Mouse (Mus musculus) bone marrow, adult 2 months (tissue): ENCODE data around the gene Prr18. TPM values are rescaled to one million over a fixed set of nuclear protein-coding genes. Genes with fewer than 3 reads are reported as not detected.
"Not testable (repeated sequence)": the region's sequence is repeated elsewhere in the genome, so short reads cannot be mapped to it uniquely, and the experiment has no call there.

Experiments used
- H3K27ac ChIP-seq: fragments of 200-500 bp; 2 replicates; pipeline ENCODE4 v1.5.1; 2012; ENCODE audit warnings: low read depth, mild to moderate bottlenecking, control low read depth, inconsistent platforms, low read length; ENCODE audit not compliant: control insufficient read depth, poor library complexity, insufficient read depth
- H3K4me1 ChIP-seq: fragments of 200-500 bp; 2 replicates; pipeline ENCODE4 v1.6.1; 2011; ENCODE audit warnings: low read length; ENCODE audit not compliant: control insufficient read depth, insufficient read depth
- H3K4me3 ChIP-seq: fragments of 200-500 bp; replicated peaks from 2 replicates; pipeline ENCODE3; 2011; ENCODE audit warnings: mild to moderate bottlenecking, low read depth, low read length, control low read depth; ENCODE audit not compliant: control insufficient read depth
- CTCF ChIP-seq: fragments of 200-500 bp; IDR thresholded peaks from 2 replicates; pipeline ENCODE4 v1.5.1; 2011; ENCODE audit warnings: low read length, control low read depth; ENCODE audit not compliant: control insufficient read depth, insufficient read depth
- POLR2A ChIP-seq: fragments of 200-500 bp; IDR thresholded peaks from 2 replicates; pipeline ENCODE4 v1.6.1; 2011; ENCODE audit warnings: low read depth, mild to moderate bottlenecking, control low read depth, low read length, borderline replicate concordance; ENCODE audit not compliant: control insufficient read depth
- WGBS: fragments of 180-500 bp; shearing (Covaris S2); methylation state at CpG from one replicate; pipeline ENCODE4 v1.1.7; 2018; 5-methylcytosine and 5-hydroxymethylcytosine counted together
- polyA plus RNA-seq: library from polyadenylated mRNA; stranded (reverse); fragments of >200 nt; gene quantifications from 2 replicates; pipeline ENCODE4 v1.2.4, GENCODE M21; 2011; ENCODE audit warnings: low replicate concordance; ENCODE audit not compliant: missing spikeins, insufficient read depth, insufficient read length

Gene Prr18
- polyA plus RNA-seq, 1 experiment, result not detected

GRCm38 (mm10) chr17:8302772-8303438 is 34.4 kb upstream of the Prr18 start:
- H3K4me1 ChIP-seq, result no peaks in the 10 kb centered on the region; the same call in 1 of the 2 replicates
- TF ChIP-seq CTCF (no peak), POLR2A (no peak)
- H3K4me3 ChIP-seq, result no peak overlapping the region
- H3K27ac ChIP-seq, result no peak overlapping the region
- WGBS, result 41% methylated on average over 7 of the region's 7 CpGs

GRCm38 (mm10) chr17:8303671-8304070 is 33.6 kb upstream of the Prr18 start:
- no peak overlapping the region for H3K4me3 ChIP-seq
- no peaks in the 10 kb centered on the region; the same call in 1 of the 2 replicates for H3K4me1 ChIP-seq
- 82% methylated on average over 5 of the region's 5 CpGs for WGBS
- no peak for TF ChIP-seq POLR2A
- no peak for TF ChIP-seq CTCF
- no peak overlapping the region for H3K27ac ChIP-seq

- Histone ChIP-seq H3K27ac (no peak overlapping the region), H3K4me1 (no peaks in the 10 kb centered on the region; the same call in 1 of the 2 replicates), H3K4me3 (no peak overlapping the region)
- TF ChIP-seq CTCF (0 out of 2 replicates have a peak, but pooled peaks have one; percentile 22), POLR2A (no peak)
- WGBS, result 57% methylated on average over 3 of the region's 3 CpGs
Observed at GRCm38 (mm10) chr17:8305801-8306200, 31.5 kb upstream of the Prr18 start.

GRCm38 (mm10) chr17:8310838-8311614 is 26.2 kb upstream of the Prr18 start, which contains the start of gene Sft2d1:
TSS of gene Sft2d1 (plus strand) at chr17:8311102.
- H3K4me1 ChIP-seq, result peaks cover 4% of the 10 kb centered on the region
- H3K27ac ChIP-seq, result peak within 1 kb of the TSS; percentile 83
- WGBS, result under 1% methylated on average over 54 of the region's 54 CpGs
- H3K4me3 ChIP-seq, result peak within 1 kb of the TSS; percentile 98
- no peak for TF ChIP-seq CTCF
- peak; percentile 20; the same call in 1 of the 2 replicates for TF ChIP-seq POLR2A

- 8% methylated on average over 3 of the region's 3 CpGs for WGBS
- no peak overlapping the region for H3K27ac ChIP-seq
- peaks cover 4% of the 10 kb centered on the region for H3K4me1 ChIP-seq
- TF ChIP-seq CTCF (no peak), POLR2A (no peak)
- H3K4me3 ChIP-seq, result peak overlapping the region; percentile 75
Observed at GRCm38 (mm10) chr17:8311751-8312150, 25.5 kb upstream of the Prr18 start.

GRCm38 (mm10) chr17:8313976-8314375 is 23.3 kb upstream of the Prr18 start:
- Histone ChIP-seq H3K27ac (no peak overlapping the region), H3K4me1 (peaks cover 4% of the 10 kb centered on the region), H3K4me3 (no peak overlapping the region)
- WGBS, result 66% methylated on average over 3 of the region's 3 CpGs
- no peak for TF ChIP-seq POLR2A
- TF ChIP-seq CTCF, result no peak

- Histone ChIP-seq H3K4me1 (peaks cover 4% of the 10 kb centered on the region), H3K27ac (no peak overlapping the region), H3K4me3 (no peak overlapping the region)
- TF ChIP-seq CTCF, result peak; percentile 21; the same call in 1 of the 2 replicates
- TF ChIP-seq POLR2A, result no peak
- WGBS, result 79% methylated on average over 1 of the region's 1 CpGs
Observed at GRCm38 (mm10) chr17:8316251-8316650, 21.0 kb upstream of the Prr18 start.

- H3K4me3 ChIP-seq, H3K4me1 ChIP-seq, H3K27ac ChIP-seq: not testable (repeated sequence)
- WGBS, result 93% methylated on average over 10 of the region's 11 CpGs
Observed at GRCm38 (mm10) chr17:8326877-8327276, 10.4 kb upstream of the Prr18 start.
